Mouse (Mus musculus) inflammation-experienced regulatory T-cells, adult 16 weeks (primary cell): ENCODE data around the gene Acad10. TPM values are rescaled to one million over a fixed set of nuclear protein-coding genes. Genes with fewer than 3 reads are reported as not detected.

Source experiments
- polyA plus RNA-seq: library from polyadenylated mRNA; unstranded; fragments of 100-300 nt; shearing (Covaris generic); gene quantifications from one replicate; pipeline ENCODE4 v1.2.1, GENCODE M21; 2017

The Acad10 gene
- polyA plus RNA-seq, result 12.5 TPM

DNA sequence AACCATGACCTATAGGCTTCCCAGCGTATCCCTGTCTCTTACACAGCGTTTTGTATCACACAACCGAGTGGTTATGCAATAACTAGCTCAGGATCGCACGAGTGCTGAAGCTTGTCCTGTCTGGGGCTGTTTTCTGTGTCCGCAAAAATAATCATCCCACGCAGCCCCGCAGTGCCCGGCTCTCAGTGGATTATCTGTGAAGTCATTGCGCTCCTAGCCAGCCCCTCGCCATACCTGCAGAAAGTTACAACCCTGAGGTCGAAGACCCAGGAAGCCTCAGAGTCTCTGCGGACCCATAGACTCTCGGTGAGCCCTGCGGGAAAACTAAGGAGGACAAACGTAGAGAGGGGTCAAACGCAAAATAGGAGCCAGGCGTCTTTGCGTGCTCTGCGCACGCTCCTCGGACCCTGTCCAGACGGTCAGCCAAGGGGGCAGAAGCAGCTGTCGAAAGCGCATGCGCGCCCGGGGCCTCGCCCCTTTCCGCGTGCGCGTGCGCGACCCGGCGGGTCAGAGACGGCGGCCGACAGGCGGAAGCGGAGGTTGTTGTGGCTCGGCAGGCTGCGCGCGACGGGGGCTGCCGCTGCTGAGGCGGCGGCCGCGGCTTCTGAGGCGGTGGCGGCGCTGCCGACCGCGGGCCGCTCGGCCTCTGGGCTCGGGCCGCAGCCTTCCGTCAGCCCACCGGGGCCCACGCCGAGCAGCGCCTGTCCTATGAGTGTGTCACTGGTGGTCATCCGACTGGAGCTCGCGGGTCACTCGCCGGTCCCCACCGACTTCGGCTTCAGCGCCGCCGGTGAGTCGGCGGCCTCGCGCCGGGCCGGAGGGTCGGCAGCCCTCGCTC is at the start of gene Acad10, which contains the start of gene Brap:
Gene Acad10 (minus strand): TSS at position 456 of the 838 bp plus-strand sequence.
Gene Brap (plus strand): TSS at position 505 of the 838 bp plus-strand sequence.

DNA sequence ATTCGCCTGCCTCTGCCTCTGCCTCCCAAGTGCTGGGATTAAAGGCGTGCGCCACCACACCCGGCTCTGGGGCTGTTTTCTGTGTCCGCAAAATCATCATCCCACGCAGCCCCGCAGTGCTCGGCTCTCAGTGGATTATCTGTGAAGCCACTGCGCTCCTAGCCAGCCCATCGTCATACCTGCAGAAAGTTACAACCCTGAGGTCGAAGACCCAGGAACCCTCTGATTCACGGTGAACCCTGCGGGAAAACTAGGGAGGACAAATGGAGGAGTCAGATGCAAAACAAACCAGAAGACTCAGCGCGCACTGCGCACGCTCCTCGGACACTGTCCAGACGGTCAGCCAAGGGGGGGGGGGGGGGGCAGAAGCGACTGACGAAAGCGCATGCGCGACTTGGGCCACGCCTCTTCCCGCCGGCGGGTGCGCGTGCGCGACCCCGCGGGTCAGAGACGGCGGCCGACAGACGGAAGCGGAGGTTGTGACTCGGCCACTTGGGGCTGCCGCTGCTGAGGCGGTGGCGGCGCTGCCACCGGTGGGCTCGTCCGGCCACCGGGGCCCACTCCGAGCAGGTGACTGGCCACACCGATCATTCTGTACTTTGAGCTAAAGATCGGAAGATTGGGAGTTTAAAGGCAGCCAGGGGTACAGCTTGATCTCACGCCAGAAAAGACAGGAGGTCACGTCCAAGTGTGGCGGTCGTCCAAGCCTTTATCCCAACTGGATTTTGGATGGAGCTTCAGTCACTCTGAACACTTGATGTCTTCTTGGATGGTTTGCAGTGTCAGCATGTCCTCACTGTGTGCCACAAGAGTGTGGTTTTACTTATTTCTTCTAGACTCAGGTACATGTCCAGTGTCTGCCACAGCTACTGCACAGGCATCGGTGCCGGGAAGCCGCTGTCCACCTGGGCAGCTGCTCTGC is 41.5 kb downstream of the Acad10 start, which contains the start of gene Acad12:
Gene Acad12 (minus strand): TSS at position 347 of the 922 bp plus-strand sequence.

GRCm38 (mm10) chr5:121593451-121594401 is 66.6 kb downstream of the Acad10 start, which contains the start of gene Aldh2:
Gene Aldh2 (minus strand): TSS chr5:121593824.

Other genes starting within 250 kb of the Acad10 start
- 1.2 TPM for gene Tmem116, start 208.6 kb downstream of the Acad10 start, polyA plus RNA-seq
- gene Erp29, start 208.0 kb downstream of the Acad10 start, polyA plus RNA-seq, result 65.8 TPM
- 0.11 TPM for gene Adam1b, start 157.1 kb downstream of the Acad10 start, polyA plus RNA-seq
- 2.1 TPM for gene Adam1a, start 115.0 kb downstream of the Acad10 start, polyA plus RNA-seq
- not detected for gene Gm42878, start 115.0 kb downstream of the Acad10 start, polyA plus RNA-seq
- gene Mapkapk5, start 114.6 kb downstream of the Acad10 start, polyA plus RNA-seq, result 32.9 TPM
- gene Aldh2, start 66.7 kb downstream of the Acad10 start, polyA plus RNA-seq, result 24.9 TPM
- 2.3 TPM for gene Acad12, start 41.6 kb downstream of the Acad10 start, polyA plus RNA-seq
- gene Brap, start within 50 bp of the Acad10 start, polyA plus RNA-seq, result 8.9 TPM
- 15.3 TPM for gene Atxn2, start 50.8 kb upstream of the Acad10 start, polyA plus RNA-seq
- 7.5 TPM for gene Sh2b3, start 177.1 kb upstream of the Acad10 start, polyA plus RNA-seq
- gene Pheta1, start 188.5 kb upstream of the Acad10 start, polyA plus RNA-seq, result 4.7 TPM